17 mouse cellular contexts compared by ENCODE assay signal in the genomic region with DNA sequence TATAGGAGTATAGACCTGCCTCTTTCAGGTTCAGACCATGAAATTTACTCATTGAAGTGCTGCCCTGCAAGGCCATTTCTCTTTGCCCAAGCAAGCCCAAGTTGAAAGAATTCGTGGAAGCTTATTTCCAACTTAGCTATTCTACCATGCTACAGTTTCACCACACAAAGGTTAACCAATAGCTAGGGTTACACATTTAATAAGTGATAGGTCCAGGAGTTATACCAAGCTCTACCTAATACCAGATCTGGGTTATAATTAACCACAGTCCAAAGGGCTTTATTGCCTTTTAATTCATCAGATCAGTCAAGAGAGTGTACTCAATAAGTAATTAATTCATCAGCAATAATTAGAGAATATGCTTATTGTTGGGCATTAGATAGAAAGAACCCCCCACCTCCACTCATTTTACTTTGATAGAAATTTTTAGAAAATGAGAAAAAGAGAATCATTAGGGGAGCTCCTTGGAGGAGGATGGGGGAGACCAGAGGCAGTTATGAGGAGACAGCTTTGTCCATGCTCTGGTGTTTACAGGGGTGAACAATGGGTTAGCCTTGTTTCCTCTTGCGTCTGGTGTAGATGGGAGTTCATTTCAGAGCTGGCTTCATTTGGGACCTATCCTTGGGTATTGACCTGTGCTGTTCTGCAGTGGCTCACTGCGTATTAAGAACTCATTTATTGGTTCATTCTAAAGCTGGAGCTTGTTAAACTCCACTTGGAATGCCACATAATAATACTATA.
DNase-seq lines count a peak whose midpoint lies in the region; ATAC-seq and TF ChIP-seq lines count a peak whose summit lies in the region.
"Had no signal": no experiment of that assay in that cellular context is flagged by ENCODE, and none has a peak within 500 bp of the region (broad histone marks: within the 10 kb centered on the region; RNA-seq: fewer than 3 reads in every experiment).

No protein-coding gene starts in this region.

- TF ChIP-seq CTCF in kidney, postnatal 0 days (IDR thresholded peaks at IDR 0.05; ENCODE audit: low read depth), result no peak

- no peak overlapping the region for H3K9ac ChIP-seq in limb, embryonic 13.5 days
- no peak overlapping the region for H3K9ac ChIP-seq in kidney, postnatal 0 days (ENCODE audit: low read depth, low read length)
- H3K9ac ChIP-seq in heart, embryonic 11.5 days (ENCODE audit: low read depth, low read length), result no peak overlapping the region
- H3K9ac ChIP-seq: embryonic facial prominence, embryonic 12.5 days; forebrain, embryonic 15.5 days; heart, embryonic 12.5 days; hindbrain, embryonic 14.5 days had no signal

- no peak overlapping the region for H3K27ac ChIP-seq in limb, embryonic 13.5 days
- no peak overlapping the region for H3K27ac ChIP-seq in limb, embryonic 10.5 days
- peak overlapping the region; percentile 64 for H3K27ac ChIP-seq in kidney, postnatal 0 days
- H3K27ac ChIP-seq in heart, embryonic 11.5 days (ENCODE audit: low read depth, low read length), result no peak overlapping the region
- H3K27ac ChIP-seq: embryonic facial prominence, embryonic 12.5 days; forebrain, embryonic 15.5 days; heart, adult 2 months; hindbrain, embryonic 10.5 days; hindbrain, embryonic 14.5 days had no signal

- no peaks in the 10 kb centered on the region for H3K9me3 ChIP-seq in limb, embryonic 13.5 days
- no peaks in the 10 kb centered on the region for H3K9me3 ChIP-seq in limb, embryonic 10.5 days (replicated peaks)
- no peaks in the 10 kb centered on the region for H3K9me3 ChIP-seq in kidney, postnatal 0 days (replicated peaks; ENCODE audit: low read length)
- H3K9me3 ChIP-seq in heart, embryonic 11.5 days (replicated peaks; ENCODE audit: control insufficient read depth, low read length), result no peaks in the 10 kb centered on the region
- H3K9me3 ChIP-seq: embryonic facial prominence, embryonic 12.5 days; forebrain, embryonic 15.5 days; heart, embryonic 12.5 days; hindbrain, embryonic 10.5 days had no signal

- DNase-seq in limb, embryonic 10.5 days (ENCODE audit: low spot score), result no peak
- peak; percentile 87 for DNase-seq in kidney, adult 9 months
- DNase-seq in kidney, postnatal 0 days (ENCODE audit: low spot score), result peak; percentile 17
- no peak for DNase-seq in embryo, embryonic 11 days
- DNase-seq: adrenal gland, postnatal 14 days; cerebellum, adult 2 months; cerebellum, postnatal 14 days; gastrocnemius, postnatal 10 days; heart, adult 2 months had no signal

- no peaks in the 10 kb centered on the region for H3K27me3 ChIP-seq in limb, embryonic 13.5 days
- no peaks in the 10 kb centered on the region for H3K27me3 ChIP-seq in limb, embryonic 10.5 days (ENCODE audit: low read depth, poor library complexity, severe bottlenecking)
- H3K27me3 ChIP-seq in kidney, postnatal 0 days (ENCODE audit: insufficient read depth, low read length), result no peaks in the 10 kb centered on the region
- no peaks in the 10 kb centered on the region for H3K27me3 ChIP-seq in heart, embryonic 11.5 days (ENCODE audit: control insufficient read depth, insufficient read depth, low read length)
- H3K27me3 ChIP-seq: embryonic facial prominence, embryonic 12.5 days; forebrain, embryonic 15.5 days; heart, embryonic 12.5 days had no signal

- no peaks in the 10 kb centered on the region for H3K36me3 ChIP-seq in limb, embryonic 13.5 days
- H3K36me3 ChIP-seq in limb, embryonic 10.5 days, result no peaks in the 10 kb centered on the region
- no peaks in the 10 kb centered on the region for H3K36me3 ChIP-seq in kidney, postnatal 0 days (ENCODE audit: insufficient read depth, low read length)
- H3K36me3 ChIP-seq in heart, embryonic 11.5 days (ENCODE audit: control insufficient read depth, insufficient read depth, low read length), result no peaks in the 10 kb centered on the region
- H3K36me3 ChIP-seq: embryonic facial prominence, embryonic 12.5 days; forebrain, embryonic 15.5 days; heart, embryonic 12.5 days; hindbrain, embryonic 10.5 days had no signal

- H3K4me1 ChIP-seq in limb, embryonic 13.5 days, result 0 out of 2 replicates have a peak, but pooled peaks cover 3% of the 10 kb centered on the region
- no peaks in the 10 kb centered on the region for H3K4me1 ChIP-seq in limb, embryonic 10.5 days
- H3K4me1 ChIP-seq in kidney, postnatal 0 days (replicated peaks; ENCODE audit: insufficient read depth, low read length), result no peaks in the 10 kb centered on the region
- no peaks in the 10 kb centered on the region for H3K4me1 ChIP-seq in heart, embryonic 11.5 days (ENCODE audit: control insufficient read depth, insufficient read depth, low read length)
- H3K4me1 ChIP-seq: embryonic facial prominence, embryonic 12.5 days; forebrain, embryonic 15.5 days; heart, embryonic 12.5 days; hindbrain, embryonic 10.5 days had no signal

- H3K4me2 ChIP-seq in limb, embryonic 13.5 days (replicated peaks), result no peak overlapping the region
- H3K4me2 ChIP-seq in kidney, postnatal 0 days (ENCODE audit: low read length), result no peak overlapping the region
- no peak overlapping the region for H3K4me2 ChIP-seq in heart, embryonic 11.5 days
- H3K4me2 ChIP-seq: embryonic facial prominence, embryonic 12.5 days; forebrain, embryonic 15.5 days; heart, embryonic 12.5 days; hindbrain, embryonic 14.5 days had no signal

- H3K4me3 ChIP-seq in limb, embryonic 13.5 days, result no peak overlapping the region
- H3K4me3 ChIP-seq in limb, embryonic 10.5 days, result no peak overlapping the region
- no peak overlapping the region for H3K4me3 ChIP-seq in kidney, postnatal 0 days (replicated peaks; ENCODE audit: low read depth, low read length)
- no peak overlapping the region for H3K4me3 ChIP-seq in heart, embryonic 11.5 days (ENCODE audit: low read depth, low read length)
- H3K4me3 ChIP-seq: embryonic facial prominence, embryonic 12.5 days; forebrain, embryonic 15.5 days; heart, adult 2 months; heart, embryonic 12.5 days; hindbrain, embryonic 10.5 days had no signal

- ATAC-seq in limb, embryonic 13.5 days (ENCODE audit: low FRiP score, low read depth), result peak; percentile 40; the same call in 1 of the 2 replicates
- ATAC-seq in kidney, postnatal 0 days (replicated peaks; ENCODE audit: low FRiP score, low read depth), result peak; percentile 78; the same call in 1 of the 2 replicates
- no peak for ATAC-seq in heart, embryonic 11.5 days (replicated peaks; ENCODE audit: insufficient number of reproducible peaks, low FRiP score, low TSS enrichment)
- no peak for ATAC-seq in frontal cortex, adult (ENCODE audit: low TSS enrichment)
- ATAC-seq: forebrain, embryonic 15.5 days had no signal

- 50% methylated on average over 3 of the region's 3 CpGs for WGBS in limb, embryonic 13.5 days
- WGBS in limb, embryonic 10.5 days, result 91% methylated on average over 3 of the region's 3 CpGs
- 61% methylated on average over 3 of the region's 3 CpGs for WGBS in kidney, postnatal 0 days
- 73% methylated on average over 3 of the region's 3 CpGs for WGBS in heart, embryonic 11.5 days (ENCODE audit: insufficient replicate concordance)

Comparison
In these comparisons a context has a peak if more than half of its experiments do, and no peak if none do; other contexts are left out.
1. ATAC-seq: peak in limb, embryonic 13.5 days (single experiment) and kidney, postnatal 0 days (single experiment); none in heart, embryonic 11.5 days (single experiment) and frontal cortex, adult (single experiment).
2. DNase-seq: peak in kidney, adult 9 months (single experiment) and kidney, postnatal 0 days (single experiment); none in limb, embryonic 10.5 days (single experiment) and embryo, embryonic 11 days (single experiment).